Mouse (Mus musculus) central nervous system, embryonic 18 days (tissue): Measurements from ENCODE around the gene Eif2b2. TPM values are rescaled to one million over a fixed set of nuclear protein-coding genes. Genes with fewer than 3 reads are reported as not detected.

Source experiments
- polyA plus RNA-seq: library from polyadenylated mRNA; depleted of rRNA; stranded (reverse); fragments of >200 nt; gene quantifications from 2 replicates; pipeline ENCODE4 v1.2.3, GENCODE M21; 2012; rRNA removed

Gene Eif2b2
- polyA plus RNA-seq, result 95.8 and 103 TPM in 2 replicates

DNA sequence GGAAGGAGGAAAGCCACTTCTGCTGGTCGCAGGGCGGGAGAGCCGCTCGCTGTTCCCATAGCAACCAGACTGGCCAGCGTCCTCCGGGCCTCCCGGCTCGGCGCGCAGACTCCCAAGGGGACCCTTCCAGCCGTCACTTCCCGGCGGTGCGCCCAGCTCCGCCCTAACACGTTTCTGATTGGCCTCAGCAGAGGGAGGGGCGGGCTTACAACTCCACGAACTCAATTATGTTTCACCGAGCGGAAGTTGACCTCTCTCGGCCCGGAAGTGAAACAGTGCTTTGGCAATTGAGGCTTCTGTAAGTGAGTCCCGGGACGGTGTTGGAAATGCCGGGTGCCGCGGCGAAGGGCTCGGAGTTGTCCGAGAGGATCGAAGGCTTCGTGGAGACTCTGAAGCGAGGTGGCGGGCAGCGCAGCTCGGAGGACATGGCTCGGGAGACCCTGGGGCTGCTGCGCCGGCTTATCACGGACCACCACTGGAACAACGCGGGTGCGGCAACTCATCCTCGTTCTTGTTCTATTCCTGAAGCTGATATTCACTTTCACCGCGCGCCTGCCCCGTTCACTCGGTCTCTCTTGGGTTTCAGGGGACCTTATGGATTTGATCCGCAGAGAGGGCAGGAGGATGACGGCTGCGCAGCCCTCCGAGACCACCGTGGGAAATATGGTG is at the start of gene Eif2b2:
Gene Eif2b2 (plus strand): TSS at position 246 of the 669 bp plus-strand sequence.

DNA sequence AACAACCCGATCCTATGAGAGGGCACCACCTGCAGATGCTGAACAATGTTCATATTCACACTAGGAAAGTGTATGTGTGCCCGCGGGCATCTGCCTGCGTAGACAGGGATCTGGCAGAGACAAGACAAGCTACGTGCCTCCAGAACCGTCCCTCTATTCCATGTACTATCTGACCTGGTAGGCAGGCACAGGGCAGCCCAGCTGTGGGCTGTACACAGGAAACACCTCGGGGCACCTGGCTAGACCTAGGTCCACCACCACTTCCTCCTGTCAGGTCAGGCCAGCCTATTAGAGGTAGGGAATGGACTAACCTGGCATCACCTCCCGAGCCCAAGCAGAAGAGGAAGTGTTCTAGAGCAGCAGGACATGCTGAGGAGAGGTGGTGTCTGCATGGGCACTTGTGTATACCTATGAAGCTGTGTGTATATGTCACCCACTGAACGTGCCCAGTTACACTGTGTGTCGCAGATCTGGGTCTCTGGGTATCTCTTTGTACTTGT is 41.5 kb upstream of the Eif2b2 start, which contains the start of gene Pgf:
Gene Pgf (minus strand): TSS at position 51 of the 500 bp plus-strand sequence.

GRCm38 (mm10) chr12:85270319-85270718 is 51.0 kb downstream of the Eif2b2 start, which contains the start of gene Mlh3:
Gene Mlh3, minus strand, starts transcription at chr12:85270599.

Other genes with a start within 250 kb of the Eif2b2 start
- 93.3 and 97.5 TPM in 2 replicates for gene Fcf1, start 248.6 kb upstream of the Eif2b2 start, polyA plus RNA-seq
- 62.2 and 63.4 TPM in 2 replicates for gene Arel1, start 248.6 kb upstream of the Eif2b2 start, polyA plus RNA-seq
- gene Ylpm1, start 223.2 kb upstream of the Eif2b2 start, polyA plus RNA-seq, result 53.1 and 53.3 TPM in 2 replicates
- 0.43 and 0.62 TPM in 2 replicates for gene Prox2, start 108.7 kb upstream of the Eif2b2 start, polyA plus RNA-seq
- gene Dlst, start 108.6 kb upstream of the Eif2b2 start, polyA plus RNA-seq, result 147 and 152 TPM in 2 replicates
- gene Rps6kl1, start 68.2 kb upstream of the Eif2b2 start, polyA plus RNA-seq, result 40.5 and 43.5 TPM in 2 replicates
- gene Pgf, start 41.7 kb upstream of the Eif2b2 start, polyA plus RNA-seq, result 5.6 and 5.8 TPM in 2 replicates
- gene Mlh3, start 51.1 kb downstream of the Eif2b2 start, polyA plus RNA-seq, result 11.5 and 11.7 TPM in 2 replicates
- 30.6 and 40.3 TPM in 2 replicates for gene Acyp1, start 69.0 kb downstream of the Eif2b2 start, polyA plus RNA-seq
- gene Zc2hc1c, start 69.1 kb downstream of the Eif2b2 start, polyA plus RNA-seq, result 0.80 and 0.91 TPM in 2 replicates
- gene Nek9, start 119.9 kb downstream of the Eif2b2 start, polyA plus RNA-seq, result 27.3 and 29.3 TPM in 2 replicates
- 133 and 149 TPM in 2 replicates for gene Tmed10, start 155.4 kb downstream of the Eif2b2 start, polyA plus RNA-seq